Mouse (Mus musculus): ENCODE measurements around the gene Gpr142. TPM values are rescaled to one million over a fixed set of nuclear protein-coding genes. Genes with fewer than 3 reads are reported as not detected.

Gene Gpr142
- polyA plus RNA-seq, 1 experiment from 2014 or later = 0.19 TPM

GRCm38 (mm10) chr11:114844464-114845220 lies 45.9 kb downstream of the Gpr142 start:
- Histone ChIP-seq H3K27me3 (ENCODE audit: control insufficient read depth, insufficient read depth, low read length) (no peaks in the 10 kb centered on the region), H3K4me1 (ENCODE audit: control insufficient read depth, insufficient read depth, low read length) (peaks cover 34% of the 10 kb centered on the region), H3K9me3 (ENCODE audit: control insufficient read depth, low read length) (peaks cover 3% of the 10 kb centered on the region; the same call in 1 of the 2 replicates), H3K9ac (ENCODE audit: low read depth, low read length) (peak overlapping the region; percentile 34), H3K4me2 (replicated peaks; ENCODE audit: low read depth, low read length) (no peak overlapping the region), H3K27ac (ENCODE audit: low read depth, low read length) (peak overlapping the region; percentile 89), H3K36me3 (ENCODE audit: control insufficient read depth, insufficient read depth, low read length) (no peaks in the 10 kb centered on the region), H3K4me3 (ENCODE audit: low read length) (no peak overlapping the region)
- 39% methylated on average over 7 of the region's 7 CpGs for WGBS
- peak; percentile 65 for ATAC-seq (ENCODE audit: low FRiP score, low TSS enrichment)

GRCm38 (mm10) chr11:114846336-114846735 lies 47.6 kb downstream of the Gpr142 start:
- Histone ChIP-seq H3K9me3 (ENCODE audit: control insufficient read depth, low read length) (peaks cover 2% of the 10 kb centered on the region; the same call in 1 of the 2 replicates), H3K9ac (ENCODE audit: low read depth, low read length) (no peak overlapping the region), H3K36me3 (ENCODE audit: control insufficient read depth, insufficient read depth, low read length) (no peaks in the 10 kb centered on the region), H3K27ac (ENCODE audit: low read depth, low read length) (peak overlapping the region; percentile 73), H3K4me1 (ENCODE audit: control insufficient read depth, insufficient read depth, low read length) (peaks cover 45% of the 10 kb centered on the region), H3K4me2 (replicated peaks; ENCODE audit: low read depth, low read length) (no peak overlapping the region), H3K4me3 (ENCODE audit: low read length) (no peak overlapping the region), H3K27me3 (ENCODE audit: control insufficient read depth, insufficient read depth, low read length) (no peaks in the 10 kb centered on the region)
- ATAC-seq (ENCODE audit: low FRiP score, low TSS enrichment) = no peak
- 70% methylated on average over 4 of the region's 4 CpGs for WGBS

- Histone ChIP-seq H3K27me3 (ENCODE audit: control insufficient read depth, insufficient read depth, low read length) (no peaks in the 10 kb centered on the region), H3K4me2 (replicated peaks; ENCODE audit: low read depth, low read length) (no peak overlapping the region), H3K9ac (ENCODE audit: low read depth, low read length) (no peak overlapping the region), H3K9me3 (ENCODE audit: control insufficient read depth, low read length) (no peaks in the 10 kb centered on the region), H3K36me3 (ENCODE audit: control insufficient read depth, insufficient read depth, low read length) (no peaks in the 10 kb centered on the region), H3K4me3 (ENCODE audit: low read length) (no peak overlapping the region), H3K27ac (ENCODE audit: low read depth, low read length) (peak overlapping the region; percentile 73), H3K4me1 (ENCODE audit: control insufficient read depth, insufficient read depth, low read length) (peaks cover 45% of the 10 kb centered on the region)
- WGBS = 46% methylated on average over 5 of the region's 5 CpGs
- ATAC-seq (ENCODE audit: low FRiP score, low TSS enrichment) = no peak
Measured at GRCm38 (mm10) chr11:114847008-114847407, 48.3 kb downstream of the Gpr142 start.

DNA sequence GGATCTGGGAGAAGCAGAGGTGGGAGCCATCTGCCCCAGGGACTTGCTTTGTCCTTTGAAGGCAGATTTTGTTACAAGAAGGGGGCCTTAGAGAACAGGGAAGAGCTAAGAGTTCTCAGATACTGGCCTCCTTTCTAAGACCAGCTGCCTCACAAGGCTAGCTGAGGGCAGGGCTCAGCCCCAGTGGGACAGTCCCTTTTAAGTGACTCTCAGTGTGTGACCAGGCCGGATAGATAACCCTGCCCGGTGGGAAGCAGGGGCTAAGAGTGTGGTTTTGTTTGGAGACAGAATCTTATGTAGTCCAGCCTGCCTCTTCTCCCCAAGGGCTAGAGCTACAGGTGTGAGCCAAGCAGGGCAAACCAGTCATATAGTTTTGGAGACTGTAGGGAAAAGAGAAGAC lies 50.8 kb downstream of the Gpr142 start:
- H3K9ac ChIP-seq (ENCODE audit: low read depth, low read length) = 0 out of 2 replicates have a peak overlapping the region, but pooled peaks have one; percentile 40
- whole genome bisulfite sequencing = 9% methylated on average over 2 of the region's 2 CpGs
- H3K27ac ChIP-seq (ENCODE audit: low read depth, low read length) = peak overlapping the region; percentile 92

GRCm38 (mm10) chr11:114850066-114850451 lies 51.3 kb downstream of the Gpr142 start:
- ATAC-seq (ENCODE audit: low FRiP score, low TSS enrichment) = peak; percentile 0; the same call in 1 of the 2 replicates
- Histone ChIP-seq H3K36me3 (ENCODE audit: control insufficient read depth, insufficient read depth, low read length) (no peaks in the 10 kb centered on the region), H3K4me3 (ENCODE audit: low read length) (no peak overlapping the region), H3K27ac (ENCODE audit: low read depth, low read length) (peak overlapping the region; percentile 92), H3K9me3 (ENCODE audit: control insufficient read depth, low read length) (no peaks in the 10 kb centered on the region), H3K27me3 (ENCODE audit: control insufficient read depth, insufficient read depth, low read length) (no peaks in the 10 kb centered on the region), H3K4me2 (replicated peaks; ENCODE audit: low read depth, low read length) (peak overlapping the region; percentile 92), H3K4me1 (ENCODE audit: control insufficient read depth, insufficient read depth, low read length) (peaks cover 47% of the 10 kb centered on the region), H3K9ac (ENCODE audit: low read depth, low read length) (no peak overlapping the region)
- WGBS = 11% methylated on average over 5 of the region's 5 CpGs

More for the DNA sequence above, 50.8 kb downstream of the Gpr142 start:
- Histone ChIP-seq H3K4me1 (ENCODE audit: control insufficient read depth, insufficient read depth, low read length) (peaks cover 47% of the 10 kb centered on the region), H3K4me3 (ENCODE audit: low read length) (no peak overlapping the region), H3K27me3 (ENCODE audit: control insufficient read depth, insufficient read depth, low read length) (no peaks in the 10 kb centered on the region), H3K9me3 (ENCODE audit: control insufficient read depth, low read length) (no peaks in the 10 kb centered on the region), H3K4me2 (replicated peaks; ENCODE audit: low read depth, low read length) (0 out of 2 replicates have a peak overlapping the region, but pooled peaks have one; percentile 3), H3K36me3 (ENCODE audit: control insufficient read depth, insufficient read depth, low read length) (no peaks in the 10 kb centered on the region)
- ATAC-seq (ENCODE audit: low FRiP score, low TSS enrichment) = no peak

- H3K36me3 ChIP-seq (ENCODE audit: control insufficient read depth, insufficient read depth, low read length) = no peaks in the 10 kb centered on the region
- under 1% methylated on average over 38 of the region's 43 CpGs for WGBS
- H3K9ac ChIP-seq (ENCODE audit: low read depth, low read length) = peak within 1 kb of the TSS; percentile 95
- H3K4me1 ChIP-seq (ENCODE audit: control insufficient read depth, insufficient read depth, low read length) = peaks cover 47% of the 10 kb centered on the region
- H3K4me2 ChIP-seq (replicated peaks; ENCODE audit: low read depth, low read length) = peak within 1 kb of the TSS; percentile 92
- no peaks in the 10 kb centered on the region for H3K9me3 ChIP-seq (ENCODE audit: control insufficient read depth, low read length)
- H3K27me3 ChIP-seq (ENCODE audit: control insufficient read depth, insufficient read depth, low read length) = no peaks in the 10 kb centered on the region
- peak within 1 kb of the TSS; percentile 79 for H3K4me3 ChIP-seq (ENCODE audit: low read length)
- ATAC-seq (ENCODE audit: low FRiP score, low TSS enrichment) = peak; percentile 72
- peak within 1 kb of the TSS; percentile 94 for H3K27ac ChIP-seq (ENCODE audit: low read depth, low read length)
Measured at GRCm38 (mm10) chr11:114850452-114851268, 51.9 kb downstream of the Gpr142 start, which contains the start of gene Gprc5c. Gene Gprc5c (plus strand): TSS chr11:114851152.

DNA sequence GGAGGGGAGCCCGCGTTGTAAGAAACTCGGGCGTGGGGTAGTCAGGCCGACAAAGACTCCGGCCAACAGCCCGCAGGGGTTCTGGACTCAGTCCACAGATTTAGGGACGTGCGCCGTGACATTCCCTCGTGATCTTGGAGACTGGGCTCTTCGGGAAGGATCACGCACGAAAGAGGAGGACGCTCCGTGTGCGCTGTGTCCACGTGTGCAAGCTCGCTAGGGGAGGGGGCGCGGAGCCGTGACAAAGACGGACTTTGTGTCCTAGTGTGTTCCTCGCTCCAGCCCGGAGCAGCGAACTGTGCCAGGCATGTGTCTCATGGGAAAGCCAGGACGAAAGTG lies 52.5 kb downstream of the Gpr142 start:
- Histone ChIP-seq H3K9me3 (ENCODE audit: control insufficient read depth, low read length) (no peaks in the 10 kb centered on the region), H3K36me3 (ENCODE audit: control insufficient read depth, insufficient read depth, low read length) (no peaks in the 10 kb centered on the region), H3K27me3 (ENCODE audit: control insufficient read depth, insufficient read depth, low read length) (no peaks in the 10 kb centered on the region), H3K4me3 (ENCODE audit: low read length) (peak overlapping the region; percentile 79), H3K4me2 (replicated peaks; ENCODE audit: low read depth, low read length) (peak overlapping the region; percentile 92), H3K9ac (ENCODE audit: low read depth, low read length) (peak overlapping the region; percentile 95), H3K4me1 (ENCODE audit: control insufficient read depth, insufficient read depth, low read length) (peaks cover 47% of the 10 kb centered on the region), H3K27ac (ENCODE audit: low read depth, low read length) (peak overlapping the region; percentile 94)
- under 1% methylated on average over 27 of the region's 27 CpGs for WGBS
- ATAC-seq (ENCODE audit: low FRiP score, low TSS enrichment) = peak; percentile 10; the same call in 1 of the 2 replicates

- under 1% methylated on average over 63 of the region's 65 CpGs for WGBS
- H3K9ac ChIP-seq (ENCODE audit: low read depth, low read length) = peak overlapping the region; percentile 95
- H3K36me3 ChIP-seq (ENCODE audit: control insufficient read depth, insufficient read depth, low read length) = no peaks in the 10 kb centered on the region
- peak overlapping the region; percentile 79 for H3K4me3 ChIP-seq (ENCODE audit: low read length)
- H3K27me3 ChIP-seq (ENCODE audit: control insufficient read depth, insufficient read depth, low read length) = no peaks in the 10 kb centered on the region
- peak overlapping the region; percentile 94 for H3K27ac ChIP-seq (ENCODE audit: low read depth, low read length)
- H3K4me1 ChIP-seq (ENCODE audit: control insufficient read depth, insufficient read depth, low read length) = peaks cover 42% of the 10 kb centered on the region
- H3K4me2 ChIP-seq (replicated peaks; ENCODE audit: low read depth, low read length) = peak overlapping the region; percentile 92
- ATAC-seq (ENCODE audit: low FRiP score, low TSS enrichment) = peak; percentile 37
- no peaks in the 10 kb centered on the region for H3K9me3 ChIP-seq (ENCODE audit: control insufficient read depth, low read length)
Measured at GRCm38 (mm10) chr11:114851608-114852310, 53.0 kb downstream of the Gpr142 start.
